Mouse (Mus musculus) midbrain, embryonic 15.5 days (tissue): Measurements from ENCODE around the gene Acot7. TPM values are rescaled to one million over a fixed set of nuclear protein-coding genes. Genes with fewer than 3 reads are reported as not detected.

ENCODE experiments used
- ATAC-seq: fragments of 200-750 bp; cut with Nextera tagmentation; replicated peaks from 2 replicates; pipeline ENCODE4 v1.8.0; 2017; ENCODE audit warnings: moderate TSS enrichment
- H3K27ac ChIP-seq: fragments of 300-500 bp; sonication (generic); 2 replicates; pipeline ENCODE4 v1.5.1; 2015; ENCODE audit warnings: mild to moderate bottlenecking, inconsistent platforms
- H3K27me3 ChIP-seq: fragments of 300-500 bp; sonication (generic); replicated peaks from 2 replicates; pipeline ENCODE4 v1.6.1; 2015; ENCODE audit warnings: inconsistent platforms
- H3K36me3 ChIP-seq: fragments of 300-500 bp; sonication (generic); replicated peaks from 2 replicates; pipeline ENCODE4 v1.6.1; 2015; ENCODE audit warnings: inconsistent platforms
- H3K4me1 ChIP-seq: fragments of 300-500 bp; sonication (generic); 2 replicates; pipeline ENCODE4 v1.6.1; 2015; ENCODE audit warnings: inconsistent platforms
- H3K4me2 ChIP-seq: fragments of 300-500 bp; sonication (generic); 2 replicates; pipeline ENCODE4 v1.6.1; 2015; ENCODE audit warnings: inconsistent platforms, mild to moderate bottlenecking, moderate library complexity
- H3K4me3 ChIP-seq: fragments of 300-500 bp; sonication (generic); 2 replicates; pipeline ENCODE4 v1.5.1; 2015; ENCODE audit warnings: mild to moderate bottlenecking, inconsistent platforms
- H3K9ac ChIP-seq: fragments of 300-500 bp; sonication (generic); 2 replicates; pipeline ENCODE4 v1.6.1; 2015; ENCODE audit warnings: mild to moderate bottlenecking, inconsistent platforms
- H3K9me3 ChIP-seq: fragments of 300-500 bp; sonication (generic); 2 replicates; pipeline ENCODE4 v1.6.1; 2016; ENCODE audit warnings: inconsistent platforms
- WGBS: fragments of 180-500 bp; shearing (Covaris S2); methylation state at CpG from one replicate; pipeline ENCODE4 v1.1.7; 2015; ENCODE audit warnings: mixed read lengths; 5-methylcytosine and 5-hydroxymethylcytosine counted together
- polyA plus RNA-seq: library from polyadenylated mRNA; unstranded; fragments of >200 nt; fragmentation: Nextera tagmentation; extraction: Ambion mirVana; gene quantifications from 2 replicates; pipeline ENCODE4 v1.2.1, GENCODE M21; 2015

Gene Acot7
- polyA plus RNA-seq, 1 experiment from 2014 or later, result 409 TPM

DNA sequence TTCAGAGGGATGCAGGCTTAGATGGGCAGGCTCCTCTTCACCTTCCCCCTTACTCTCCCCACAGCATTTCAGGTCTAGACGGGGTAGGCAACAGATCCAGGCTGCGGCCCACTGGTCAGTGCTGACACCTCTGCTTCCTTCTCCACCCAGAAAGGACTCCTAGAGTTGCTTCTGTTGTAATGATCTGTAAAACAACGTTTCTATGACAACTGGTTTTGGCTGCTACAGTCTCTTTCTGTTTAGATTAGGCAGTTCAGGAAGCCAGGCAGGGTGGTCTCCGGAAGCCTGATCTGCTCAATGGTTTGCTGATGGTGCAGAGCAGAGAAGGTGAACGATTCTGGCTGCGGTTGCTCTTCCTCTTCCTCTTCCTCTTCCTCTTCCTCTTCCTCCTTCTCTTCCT, 23.6 kb downstream of the Acot7 start:
- Histone ChIP-seq H3K9me3 (no peaks in the 10 kb centered on the region), H3K4me2 (no peak overlapping the region), H3K27me3 (no peaks in the 10 kb centered on the region), H3K9ac (no peak overlapping the region), H3K4me3 (no peak overlapping the region), H3K27ac (no peak overlapping the region), H3K36me3 (no peaks in the 10 kb centered on the region), H3K4me1 (peaks cover 10% of the 10 kb centered on the region; the same call in 1 of the 2 replicates)
- no peak for ATAC-seq
- 78% methylated on average over 6 of the region's 6 CpGs for WGBS

DNA sequence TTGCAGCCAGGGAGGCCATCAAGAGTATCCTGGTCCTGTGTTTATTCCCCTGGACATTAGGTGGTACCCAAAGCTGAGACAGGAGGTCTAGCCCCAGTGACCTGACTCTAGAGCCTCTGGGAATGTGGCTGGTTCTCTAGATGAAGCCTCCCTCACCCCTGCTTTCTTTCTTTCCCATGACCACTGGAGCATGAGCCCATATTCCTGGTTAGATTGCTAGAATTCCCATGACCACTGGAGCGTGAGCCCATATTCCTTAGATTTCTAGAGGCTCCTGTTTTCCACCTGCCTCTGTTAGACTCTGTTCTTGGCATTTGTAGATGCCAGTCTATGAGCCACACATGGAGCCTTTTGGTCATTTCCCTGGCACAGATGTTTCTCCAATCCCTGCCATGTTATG, 24.5 kb downstream of the Acot7 start:
- WGBS, result 88% methylated on average over 1 of the region's 1 CpGs
- H3K9ac ChIP-seq, result no peak overlapping the region
- H3K36me3 ChIP-seq, result no peaks in the 10 kb centered on the region
- no peak overlapping the region for H3K4me2 ChIP-seq
- H3K9me3 ChIP-seq, result no peaks in the 10 kb centered on the region
- H3K4me1 ChIP-seq, result peaks cover 10% of the 10 kb centered on the region; the same call in 1 of the 2 replicates
- H3K4me3 ChIP-seq, result no peak overlapping the region
- H3K27ac ChIP-seq, result no peak overlapping the region
- no peaks in the 10 kb centered on the region for H3K27me3 ChIP-seq
- no peak for ATAC-seq

DNA sequence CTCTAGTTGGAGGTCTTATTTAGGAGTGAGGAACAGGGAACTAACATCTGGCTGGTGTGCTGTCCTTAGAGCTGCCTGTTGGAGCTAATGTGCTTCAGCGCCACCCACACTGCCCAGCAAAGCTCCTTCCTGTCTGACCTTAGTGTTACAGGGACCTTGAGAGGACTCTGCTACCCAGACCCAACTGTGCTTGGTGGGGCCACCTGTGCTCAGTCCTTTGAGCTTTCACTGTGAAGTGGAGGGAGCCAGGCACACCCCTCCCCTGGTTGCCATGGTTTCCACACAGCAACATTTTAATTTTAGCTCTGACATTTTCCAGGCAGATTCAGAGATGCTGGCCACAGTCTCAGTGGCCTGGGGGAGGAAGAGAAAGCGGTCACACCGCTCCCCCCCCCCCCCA, 25.0 kb downstream of the Acot7 start:
- no peak for ATAC-seq
- H3K9ac ChIP-seq, result no peak overlapping the region
- 84% methylated on average over 3 of the region's 3 CpGs for WGBS

DNA sequence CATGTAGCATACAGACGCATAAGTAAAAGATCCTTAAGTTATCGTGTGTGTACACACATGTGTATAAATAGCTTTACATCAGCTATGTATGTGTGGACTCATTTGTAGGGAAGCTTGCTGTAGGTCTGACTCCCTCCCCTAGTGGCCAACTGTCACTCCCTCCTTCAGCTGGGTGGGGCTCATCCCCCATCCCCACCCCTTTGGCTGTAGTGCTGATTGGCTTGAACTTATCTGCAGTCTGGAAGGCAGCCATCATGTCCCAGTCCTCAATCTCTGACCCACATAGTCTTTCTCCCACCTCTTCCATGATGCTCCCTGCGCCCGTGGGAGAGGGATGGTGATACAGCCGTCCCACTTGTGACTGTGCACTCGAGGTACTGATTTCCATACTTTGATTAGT, 26.7 kb downstream of the Acot7 start:
- Histone ChIP-seq H3K27me3 (no peaks in the 10 kb centered on the region), H3K9ac (no peak overlapping the region), H3K27ac (no peak overlapping the region), H3K4me1 (peaks cover 10% of the 10 kb centered on the region; the same call in 1 of the 2 replicates), H3K4me3 (no peak overlapping the region), H3K4me2 (no peak overlapping the region), H3K36me3 (no peaks in the 10 kb centered on the region), H3K9me3 (no peaks in the 10 kb centered on the region)
- ATAC-seq, result no peak
- WGBS, result 90% methylated on average over 6 of the region's 6 CpGs

More for the DNA sequence above, 25.0 kb downstream of the Acot7 start:
- Histone ChIP-seq H3K4me3 (no peak overlapping the region), H3K4me2 (no peak overlapping the region), H3K9me3 (no peaks in the 10 kb centered on the region), H3K36me3 (no peaks in the 10 kb centered on the region), H3K4me1 (peaks cover 10% of the 10 kb centered on the region; the same call in 1 of the 2 replicates), H3K27me3 (no peaks in the 10 kb centered on the region), H3K27ac (no peak overlapping the region)

DNA sequence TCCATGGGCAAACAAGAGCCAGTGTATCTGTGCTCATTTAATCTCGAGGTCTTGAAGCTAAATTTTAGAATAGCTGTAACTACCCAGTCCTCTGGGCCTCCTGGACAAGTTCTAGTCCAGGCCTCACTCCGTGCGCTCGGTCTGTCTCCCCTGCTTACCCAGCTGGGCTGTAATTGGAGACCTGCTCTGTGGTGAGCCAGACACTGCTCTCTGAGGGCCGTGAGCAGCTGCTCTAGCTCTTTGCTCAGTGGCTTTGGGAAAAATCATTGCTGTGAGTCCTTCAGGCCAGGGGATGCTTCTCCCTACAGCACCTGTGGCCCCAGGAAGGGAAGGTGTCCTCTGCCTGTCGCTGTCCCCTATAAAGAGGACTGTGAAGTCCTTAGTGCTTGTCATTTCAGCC, 28.3 kb downstream of the Acot7 start:
- no peaks in the 10 kb centered on the region for H3K9me3 ChIP-seq
- H3K4me1 ChIP-seq, result peaks cover 8% of the 10 kb centered on the region; the same call in 1 of the 2 replicates
- no peak overlapping the region for H3K4me2 ChIP-seq
- H3K4me3 ChIP-seq, result no peak overlapping the region
- no peaks in the 10 kb centered on the region for H3K36me3 ChIP-seq
- no peak for ATAC-seq
- H3K9ac ChIP-seq, result no peak overlapping the region
- 61% methylated on average over 6 of the region's 6 CpGs for WGBS
- no peak overlapping the region for H3K27ac ChIP-seq
- no peaks in the 10 kb centered on the region for H3K27me3 ChIP-seq

DNA sequence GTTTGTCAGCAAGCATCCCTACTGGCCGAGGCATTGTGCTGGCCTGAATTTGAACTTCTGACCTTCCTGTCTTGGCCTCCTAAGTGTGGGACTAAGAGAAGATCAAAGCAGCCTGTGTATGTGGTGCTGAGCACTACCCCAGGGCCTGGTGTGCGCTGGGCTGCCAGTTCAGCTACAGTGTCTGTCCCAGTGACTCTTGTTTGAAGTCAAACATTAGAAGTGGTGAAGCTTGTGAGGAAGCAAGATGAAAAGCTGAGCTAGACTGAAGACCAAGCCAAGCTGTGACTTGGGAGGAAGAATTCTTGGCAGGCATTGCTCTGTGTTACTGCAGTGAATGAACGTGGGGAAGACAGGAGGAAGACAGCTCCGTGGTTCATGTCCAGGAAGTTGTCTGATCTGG, 31.7 kb downstream of the Acot7 start:
- Histone ChIP-seq H3K36me3 (no peaks in the 10 kb centered on the region), H3K4me3 (no peak overlapping the region), H3K9ac (no peak overlapping the region), H3K27me3 (peaks cover 4% of the 10 kb centered on the region; the same call in 1 of the 2 replicates), H3K27ac (no peak overlapping the region), H3K4me2 (no peak overlapping the region), H3K9me3 (no peaks in the 10 kb centered on the region), H3K4me1 (peaks cover 12% of the 10 kb centered on the region)
- 65% methylated on average over 4 of the region's 4 CpGs for WGBS
- ATAC-seq, result no peak

DNA sequence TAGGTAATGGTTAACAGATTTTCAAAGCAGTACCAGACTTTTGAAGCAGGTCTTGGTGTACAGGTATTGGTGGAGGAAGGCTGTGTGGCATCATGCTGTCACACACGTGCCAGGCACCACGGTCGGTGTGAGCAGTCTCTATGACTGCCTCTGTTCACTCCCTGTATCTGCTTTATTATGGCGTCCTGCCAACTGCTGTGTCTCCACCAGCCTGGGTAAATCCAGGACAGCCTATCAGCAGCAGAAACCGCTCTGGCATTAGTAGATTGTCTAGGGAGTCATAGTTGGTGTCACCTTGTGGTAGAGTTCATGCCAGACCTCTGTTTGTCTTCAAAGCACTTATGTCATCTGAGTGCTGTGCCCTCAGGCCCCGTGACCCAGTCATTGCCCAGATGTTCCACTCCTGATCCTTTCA, 34.2 kb downstream of the Acot7 start:
- H3K27me3 ChIP-seq, result peaks cover 9% of the 10 kb centered on the region; the same call in 1 of the 2 replicates
- no peak overlapping the region for H3K4me3 ChIP-seq
- H3K4me2 ChIP-seq, result no peak overlapping the region
- no peaks in the 10 kb centered on the region for H3K36me3 ChIP-seq
- H3K27ac ChIP-seq, result no peak overlapping the region
- ATAC-seq, result no peak
- 78% methylated on average over 6 of the region's 6 CpGs for WGBS
- no peaks in the 10 kb centered on the region for H3K9me3 ChIP-seq
- H3K4me1 ChIP-seq, result peaks cover 12% of the 10 kb centered on the region
- no peak overlapping the region for H3K9ac ChIP-seq

DNA sequence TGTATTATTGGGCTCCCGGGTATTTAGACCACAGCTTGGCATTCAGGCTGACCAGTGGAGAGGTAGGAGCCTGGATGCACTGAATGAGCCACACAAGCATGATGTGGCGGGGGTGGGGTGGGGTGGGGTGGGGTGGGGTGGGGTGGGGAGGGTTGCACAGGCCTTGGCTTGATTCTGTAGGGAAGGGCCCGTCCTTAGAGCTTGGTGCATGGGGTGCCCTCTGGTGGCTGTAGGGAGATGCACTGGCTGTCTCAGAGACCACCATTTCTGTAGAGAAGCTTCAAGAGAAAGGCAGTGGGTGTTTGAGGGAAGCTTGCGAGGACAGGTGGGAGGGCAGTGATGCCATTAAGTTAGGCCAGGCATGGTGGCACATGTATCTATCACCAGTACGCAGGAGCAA, 34.6 kb downstream of the Acot7 start:
- Histone ChIP-seq H3K4me3 (no peak overlapping the region), H3K36me3 (no peaks in the 10 kb centered on the region), H3K4me1 (peaks cover 12% of the 10 kb centered on the region), H3K27ac (no peak overlapping the region), H3K9me3 (no peaks in the 10 kb centered on the region), H3K9ac (no peak overlapping the region), H3K27me3 (peaks cover 12% of the 10 kb centered on the region), H3K4me2 (no peak overlapping the region)
- WGBS, result 46% methylated on average over 5 of the region's 5 CpGs
- no peak for ATAC-seq

DNA sequence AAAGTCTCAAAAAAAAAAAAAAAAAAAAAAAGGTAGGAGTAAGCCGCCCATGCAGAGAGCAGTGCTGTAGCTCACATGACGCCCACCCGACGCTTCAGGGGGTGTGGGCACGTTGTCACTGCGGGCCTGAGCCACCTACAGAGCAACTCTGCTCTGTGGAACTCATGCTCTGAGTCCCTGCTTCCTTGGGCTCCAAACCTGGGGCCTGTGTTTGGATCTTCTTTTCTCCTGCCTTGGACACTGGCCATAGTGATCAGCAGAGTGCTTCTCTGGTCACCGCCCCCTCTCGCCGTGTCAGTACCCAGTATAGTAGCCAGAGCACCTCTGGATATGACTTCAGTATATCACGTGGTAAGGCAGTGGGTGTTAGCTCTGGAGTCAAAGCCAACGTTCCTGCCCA, 35.0 kb downstream of the Acot7 start:
- H3K4me3 ChIP-seq, result no peak overlapping the region
- H3K9ac ChIP-seq, result no peak overlapping the region
- H3K27ac ChIP-seq, result no peak overlapping the region
- H3K27me3 ChIP-seq, result peaks cover 17% of the 10 kb centered on the region
- H3K36me3 ChIP-seq, result no peaks in the 10 kb centered on the region
- no peak for ATAC-seq
- H3K9me3 ChIP-seq, result no peaks in the 10 kb centered on the region
- H3K4me2 ChIP-seq, result no peak overlapping the region
- 68% methylated on average over 11 of the region's 11 CpGs for WGBS
- peaks cover 12% of the 10 kb centered on the region for H3K4me1 ChIP-seq

DNA sequence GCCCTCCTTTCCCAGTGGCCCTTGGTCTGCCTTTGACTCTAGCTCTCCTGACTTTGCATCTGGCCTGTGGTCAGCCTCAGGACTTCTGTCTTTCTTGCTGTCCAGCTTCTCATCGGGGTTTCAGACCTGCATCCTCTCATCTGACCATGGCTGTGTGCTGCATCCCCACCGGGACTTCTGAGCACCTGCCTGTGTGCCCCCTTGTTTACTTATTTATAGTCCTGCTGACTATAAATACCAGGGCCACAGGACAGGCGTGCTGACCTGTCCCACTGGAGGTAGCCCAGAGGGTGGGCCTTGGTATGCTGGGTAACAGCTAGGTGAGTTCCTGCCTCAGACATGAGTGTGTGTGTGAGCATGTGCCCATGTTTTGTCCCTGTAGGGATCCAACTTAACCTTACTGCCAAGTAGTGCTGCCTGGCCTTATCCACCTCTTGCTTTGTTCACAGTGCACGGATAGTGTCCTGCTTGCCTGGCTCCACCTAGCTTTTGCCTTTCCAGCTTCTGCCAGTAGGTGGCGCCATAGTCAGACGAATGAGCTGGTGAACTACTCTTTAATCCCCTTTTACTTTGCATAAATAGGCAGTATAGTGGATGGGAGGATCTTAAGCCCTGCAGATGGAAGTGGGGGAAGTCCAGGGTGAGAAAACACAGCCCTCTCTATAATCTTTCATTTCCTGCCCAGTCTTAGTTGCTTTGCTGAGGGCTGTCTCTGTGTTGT, 36.0 kb downstream of the Acot7 start:
- WGBS, result 37% methylated on average over 6 of the region's 6 CpGs
- Histone ChIP-seq H3K9me3 (no peaks in the 10 kb centered on the region), H3K27ac (peak overlapping the region; percentile 25; the same call in 1 of the 2 replicates), H3K27me3 (peaks cover 26% of the 10 kb centered on the region), H3K4me1 (peaks cover 12% of the 10 kb centered on the region), H3K36me3 (no peaks in the 10 kb centered on the region), H3K9ac (no peak overlapping the region), H3K4me3 (no peak overlapping the region), H3K4me2 (no peak overlapping the region)
- peak; percentile 76 for ATAC-seq

DNA sequence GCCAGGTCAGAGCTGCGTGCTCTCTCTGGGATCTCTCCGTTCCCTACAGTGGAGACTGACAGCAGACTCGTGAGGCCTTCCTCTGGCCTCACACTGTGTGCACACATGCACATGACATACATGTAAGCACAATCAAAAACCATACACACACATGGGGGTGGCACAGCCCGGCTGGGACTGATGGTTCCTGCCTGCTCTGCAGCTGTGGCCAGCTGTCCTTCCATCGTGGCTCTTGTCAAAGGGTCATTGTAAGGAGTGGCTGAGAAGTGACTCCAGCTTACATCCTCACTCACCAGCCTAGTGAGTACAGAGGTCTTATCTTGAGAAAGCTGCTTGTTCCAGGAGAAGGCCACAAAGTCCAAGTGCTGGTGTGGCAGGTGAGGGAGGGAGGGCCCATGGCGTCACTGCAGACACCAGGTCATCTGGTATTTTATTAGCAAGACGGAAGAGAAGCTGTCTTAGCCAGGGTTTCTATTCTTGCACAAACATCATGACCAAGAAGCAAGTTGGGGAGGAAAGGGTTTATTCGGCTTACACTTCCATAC, 37.0 kb downstream of the Acot7 start:
- peaks cover 30% of the 10 kb centered on the region for H3K27me3 ChIP-seq
- H3K27ac ChIP-seq, result no peak overlapping the region
- H3K9me3 ChIP-seq, result no peaks in the 10 kb centered on the region
- no peak overlapping the region for H3K4me2 ChIP-seq
- no peaks in the 10 kb centered on the region for H3K36me3 ChIP-seq
- peaks cover 12% of the 10 kb centered on the region for H3K4me1 ChIP-seq
- ATAC-seq, result no peak
- 82% methylated on average over 8 of the region's 8 CpGs for WGBS
- no peak overlapping the region for H3K9ac ChIP-seq
- no peak overlapping the region for H3K4me3 ChIP-seq

DNA sequence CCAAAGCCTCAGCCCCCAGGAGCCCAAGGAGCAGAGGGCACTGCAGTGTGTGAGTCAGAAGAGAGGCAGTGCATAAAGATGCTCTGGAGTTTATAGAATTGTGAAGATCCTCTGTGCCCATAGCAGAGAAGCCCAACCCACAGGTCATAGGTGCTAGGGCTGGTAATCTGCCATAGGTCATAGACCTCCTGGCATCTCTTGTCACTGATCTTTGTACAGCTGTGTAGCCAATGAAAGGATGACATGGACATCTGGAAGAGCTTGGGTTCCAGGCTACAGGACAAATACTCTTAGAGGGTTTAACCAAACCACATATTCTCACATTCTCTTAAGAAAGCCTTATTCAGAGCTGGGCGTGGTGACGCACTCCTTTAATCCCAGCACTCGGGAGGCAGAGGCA, 41.7 kb downstream of the Acot7 start:
- Histone ChIP-seq H3K27ac (no peak overlapping the region), H3K4me3 (no peak overlapping the region), H3K36me3 (no peaks in the 10 kb centered on the region), H3K4me2 (no peak overlapping the region), H3K27me3 (peaks cover 36% of the 10 kb centered on the region), H3K9me3 (no peaks in the 10 kb centered on the region), H3K9ac (no peak overlapping the region), H3K4me1 (peaks cover 22% of the 10 kb centered on the region)
- whole genome bisulfite sequencing, result 96% methylated on average over 3 of the region's 3 CpGs
- ATAC-seq, result no peak
